Mouse (Mus musculus): ENCODE results near the gene Lactbl1.
A peak's percentile ranks its signal among the peaks of the same experiment; 100 is the strongest.

Gene Lactbl1

DNA sequence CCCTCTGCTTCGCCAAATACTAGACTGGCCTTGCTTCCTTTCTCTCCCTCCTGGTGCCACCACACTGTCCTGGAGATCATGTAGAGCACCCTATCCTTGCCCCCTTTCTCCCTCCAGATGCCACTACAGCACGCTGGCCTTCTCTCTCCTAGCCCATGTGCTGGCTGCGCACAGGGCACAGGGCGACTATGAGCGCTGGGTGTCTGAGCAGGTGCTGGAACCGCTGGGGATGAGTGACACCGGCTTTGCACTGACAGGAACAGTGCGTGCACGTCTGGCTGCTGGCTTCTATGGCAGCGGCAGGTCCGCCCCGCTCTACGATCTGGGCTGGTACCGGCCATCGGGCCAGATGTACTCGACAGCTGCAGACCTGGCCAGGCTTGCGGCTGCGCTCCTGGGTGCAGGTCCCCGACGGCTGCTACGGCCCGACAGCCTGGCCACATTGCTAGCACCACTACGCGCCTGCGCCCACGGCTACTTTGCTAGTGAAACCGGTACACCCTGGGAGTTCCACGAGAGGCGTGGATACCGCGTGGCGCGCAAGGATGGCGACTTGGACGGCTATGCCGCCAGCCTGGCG, 14.7 kb downstream of the Lactbl1 start:
- no peak for DNase-seq (ENCODE audit: low spot score)

DNA sequence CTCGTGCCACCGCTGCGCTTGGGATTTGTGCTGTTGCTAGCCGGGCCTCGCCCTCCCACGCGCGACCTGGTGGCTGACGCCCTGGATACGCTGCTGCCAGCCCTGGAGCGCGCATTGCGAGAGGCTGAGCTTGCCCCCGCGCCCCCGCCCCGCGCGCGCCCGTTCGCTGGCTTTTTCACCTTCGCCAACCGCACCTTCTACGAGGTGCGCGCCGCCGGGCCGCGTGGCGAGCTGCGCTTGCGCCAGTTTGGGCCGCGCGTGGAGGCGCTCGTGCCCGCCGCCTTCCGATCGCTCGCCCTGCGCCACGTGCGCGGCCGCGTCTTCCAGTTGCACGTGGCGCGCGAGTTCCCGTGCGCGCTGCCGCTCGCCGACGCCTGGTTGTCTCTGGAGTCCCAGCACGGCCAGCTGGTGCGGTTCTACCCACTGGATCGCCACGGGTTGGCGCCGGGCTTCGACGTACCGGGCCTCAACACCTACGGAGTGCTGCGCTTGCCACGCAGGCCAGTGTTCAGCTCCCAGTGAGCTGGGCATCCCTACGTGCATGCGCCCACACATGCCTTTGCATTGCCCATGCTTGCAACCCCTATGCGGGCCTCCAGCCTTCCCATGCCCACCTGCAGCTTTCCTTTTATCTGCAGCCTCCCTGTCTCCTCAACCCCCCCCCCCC, 15.3 kb downstream of the Lactbl1 start:
- DNase-seq (ENCODE audit: low spot score): no peak

DNA sequence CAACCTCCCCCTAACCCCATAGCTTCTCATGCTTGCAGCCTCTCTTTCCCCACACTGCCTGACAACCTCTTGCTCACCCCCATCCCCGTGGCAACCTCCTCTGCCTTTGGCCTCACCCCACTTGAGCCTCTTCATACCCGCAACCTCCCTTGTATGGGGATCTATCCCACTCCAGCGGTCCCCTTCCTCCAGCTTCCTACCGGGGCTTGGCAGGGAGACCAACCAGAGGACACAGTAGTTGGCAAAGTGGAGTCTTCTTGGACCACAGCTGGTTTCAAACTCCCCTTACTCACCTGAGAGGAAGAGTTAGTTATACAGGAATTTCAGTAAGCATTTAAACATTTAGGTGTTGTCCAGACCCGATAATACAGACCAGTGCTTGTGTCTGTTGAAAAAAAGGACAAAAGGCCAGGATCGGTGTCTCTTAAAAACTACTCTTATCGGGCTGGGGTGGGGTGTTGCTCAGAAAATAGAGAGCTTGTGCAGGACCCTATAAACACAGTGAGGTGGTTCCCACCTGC, 15.9 kb downstream of the Lactbl1 start:
- DNase-seq (ENCODE audit: low spot score): no peak

DNA sequence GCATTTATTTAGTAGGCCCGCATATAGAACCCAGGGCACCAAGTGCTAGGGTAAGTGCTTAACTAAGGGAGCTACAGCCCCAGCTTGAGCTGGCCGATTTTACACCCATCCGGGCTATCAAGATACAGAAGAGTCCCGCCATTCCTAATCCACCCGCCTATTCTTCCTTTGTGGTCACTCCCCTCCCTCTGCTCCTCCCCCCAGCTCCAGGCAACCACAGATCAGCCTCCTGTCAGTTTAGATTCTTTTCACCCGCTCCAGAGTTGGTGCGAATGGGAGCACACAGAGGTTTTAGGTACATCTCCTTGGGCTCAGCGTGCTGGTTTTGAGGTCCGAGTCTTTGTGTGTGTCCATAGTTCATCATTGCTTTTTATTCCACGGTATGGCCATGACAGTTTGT, 16.5 kb downstream of the Lactbl1 start:
- DNase-seq (ENCODE audit: low spot score): no peak

DNA sequence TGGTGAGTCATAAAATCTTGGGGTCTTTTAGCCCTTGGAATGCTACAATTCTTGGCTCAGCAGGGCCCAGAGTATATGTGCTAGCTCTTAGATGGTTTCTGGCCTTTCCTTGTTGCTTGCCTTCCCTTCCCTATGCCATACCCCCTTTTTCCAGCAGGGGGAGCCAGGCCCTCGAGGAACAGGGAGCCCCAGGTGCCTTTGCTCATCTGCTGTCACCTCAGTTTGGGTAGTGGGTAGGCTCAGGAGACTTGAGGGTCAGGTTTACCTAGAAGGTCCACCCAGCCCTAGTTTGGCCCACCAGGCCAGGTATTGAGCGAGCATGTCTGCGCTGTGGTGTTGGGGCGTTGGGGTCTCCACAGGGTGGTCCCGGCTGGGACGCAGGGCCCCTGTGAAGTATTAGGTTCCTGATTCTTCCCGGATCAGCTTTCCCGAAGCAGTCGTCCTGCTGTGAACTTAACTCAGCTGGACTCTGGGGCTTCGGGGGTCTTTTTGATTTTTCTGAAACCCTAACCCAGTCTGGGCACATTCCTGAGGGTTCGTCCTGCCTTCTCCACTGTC, 26.6 kb downstream of the Lactbl1 start:
- peak; percentile 49 for DNase-seq (ENCODE audit: low spot score)

DNA sequence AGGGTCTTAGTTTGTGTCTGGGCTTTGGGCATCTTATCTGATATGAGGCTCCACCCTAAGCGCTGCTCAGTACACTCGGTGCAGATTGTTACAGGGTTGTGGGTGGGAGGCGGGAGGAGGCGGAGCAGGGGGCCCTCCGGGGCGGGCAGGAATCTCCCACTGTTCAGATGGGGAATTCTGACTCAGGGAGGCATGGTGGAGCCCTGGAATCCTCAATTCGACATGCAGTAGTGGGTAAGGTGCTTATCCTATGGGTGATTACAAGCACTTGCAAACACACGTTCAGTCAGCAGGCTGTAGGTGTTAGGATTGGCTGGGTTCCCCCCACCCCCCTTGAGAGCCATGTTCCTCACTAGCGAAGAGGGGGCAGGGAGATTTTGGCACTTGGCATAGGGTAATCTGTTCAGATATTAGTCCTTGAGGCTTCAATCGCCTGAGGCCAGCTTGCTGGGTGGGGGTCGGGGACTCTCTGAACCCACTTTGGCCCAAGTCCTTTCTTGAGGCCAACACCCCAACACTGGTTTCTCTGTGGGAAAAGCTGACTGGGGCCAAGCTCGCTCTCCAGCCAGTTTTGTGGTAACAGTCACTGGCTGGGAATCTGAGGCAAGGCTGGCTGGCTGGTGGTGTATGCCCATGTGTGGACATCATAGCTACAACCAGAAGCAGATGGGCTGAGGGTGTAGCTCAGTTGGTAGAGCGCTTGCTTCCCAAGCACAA, 27.2 kb downstream of the Lactbl1 start:
- DNase-seq (ENCODE audit: low spot score): no peak

DNA sequence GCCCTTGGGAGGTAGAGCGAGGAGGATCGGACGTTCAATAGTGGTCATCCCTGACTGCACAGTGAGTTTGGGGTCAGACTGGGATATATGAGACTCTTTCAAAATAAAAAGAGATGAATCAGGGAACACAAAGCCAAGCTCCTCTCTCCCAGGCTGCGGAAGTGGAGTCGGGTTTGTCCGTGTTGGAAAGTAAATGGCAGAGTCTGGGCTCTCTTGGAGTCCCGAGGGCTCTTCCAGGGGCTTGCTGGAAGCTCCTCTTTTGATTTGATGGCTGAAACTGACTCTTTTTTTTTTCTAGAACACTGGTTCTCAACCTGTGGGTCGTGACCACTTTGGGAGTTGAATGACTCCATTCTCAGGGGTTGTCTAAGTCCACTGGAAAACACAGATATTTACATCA, 27.8 kb downstream of the Lactbl1 start:
- no peak for DNase-seq (ENCODE audit: low spot score)

DNA sequence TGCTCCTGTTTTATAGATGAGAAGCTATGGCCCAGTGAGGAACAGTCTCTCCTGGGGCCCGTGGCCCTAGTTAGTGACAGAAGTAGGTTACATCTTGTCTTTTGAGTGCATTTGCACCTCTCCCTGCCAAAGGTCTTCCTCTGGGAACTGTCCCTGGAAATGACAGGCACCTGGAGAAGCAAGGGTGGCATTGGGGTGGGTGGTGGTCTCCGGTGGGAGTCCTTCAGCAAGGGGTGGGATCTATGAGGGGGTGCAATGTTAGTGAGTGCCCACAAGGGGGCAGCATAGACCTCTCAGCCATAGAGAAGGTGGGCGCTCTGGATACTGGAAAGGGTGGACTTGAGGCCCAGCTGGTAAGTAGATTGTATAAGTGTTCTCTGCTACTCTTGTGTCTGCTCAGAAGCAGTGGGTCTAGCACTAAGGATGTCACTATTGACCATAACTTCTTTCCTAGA, 29.0 kb downstream of the Lactbl1 start:
- DNase-seq (ENCODE audit: low spot score): no peak

DNA sequence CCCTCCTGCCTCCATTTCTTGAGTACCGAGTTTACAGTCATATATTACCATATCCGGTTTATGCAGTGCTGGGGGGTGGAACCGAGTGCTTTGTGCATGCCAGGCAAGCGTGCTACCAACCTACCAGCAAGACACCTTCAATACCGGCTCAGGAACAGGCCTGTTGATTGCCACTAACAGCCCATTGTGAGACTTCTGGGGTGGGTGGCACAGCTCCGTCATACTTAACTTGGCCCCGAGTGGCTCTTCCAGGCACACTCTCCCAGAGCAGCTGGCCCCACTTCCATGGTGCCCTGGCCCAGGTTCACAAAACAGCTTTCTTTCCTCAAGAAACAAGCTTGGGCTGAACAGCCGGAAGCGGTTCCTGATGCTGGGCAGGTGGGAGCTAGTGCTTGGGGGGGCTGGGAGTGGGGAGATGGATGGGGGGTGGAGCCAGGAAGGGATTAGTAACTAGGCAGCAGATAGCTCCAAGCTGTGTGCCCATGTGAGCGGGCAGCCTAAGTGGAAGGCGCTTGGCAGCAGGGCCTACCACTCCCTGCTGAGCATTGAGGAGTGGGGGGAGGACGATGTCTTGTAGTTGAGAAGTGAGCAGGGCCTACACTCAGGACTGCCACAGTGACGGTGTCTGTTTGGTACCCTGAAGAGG, 29.6 kb downstream of the Lactbl1 start:
- no peak for DNase-seq (ENCODE audit: low spot score)

DNA sequence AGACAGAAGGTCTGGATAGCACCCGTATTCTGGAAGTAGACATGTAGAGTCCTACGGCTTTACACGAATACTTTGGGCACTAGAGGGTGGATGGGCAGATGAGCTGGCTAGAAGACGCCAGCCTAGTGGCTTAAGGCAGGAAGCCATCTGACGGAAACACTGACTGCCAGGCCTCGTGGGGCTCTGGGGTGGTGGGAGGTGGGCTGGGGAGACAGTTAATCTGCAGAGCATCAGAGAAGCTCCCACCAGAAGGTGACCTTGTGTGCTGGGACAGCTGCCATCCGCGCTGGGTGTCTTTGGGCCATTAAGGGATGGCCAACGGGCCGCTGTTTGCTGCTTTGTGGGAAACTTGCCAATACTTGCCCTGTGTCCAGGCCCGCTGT, 30.1 kb downstream of the Lactbl1 start:
- no peak for DNase-seq (ENCODE audit: low spot score)

DNA sequence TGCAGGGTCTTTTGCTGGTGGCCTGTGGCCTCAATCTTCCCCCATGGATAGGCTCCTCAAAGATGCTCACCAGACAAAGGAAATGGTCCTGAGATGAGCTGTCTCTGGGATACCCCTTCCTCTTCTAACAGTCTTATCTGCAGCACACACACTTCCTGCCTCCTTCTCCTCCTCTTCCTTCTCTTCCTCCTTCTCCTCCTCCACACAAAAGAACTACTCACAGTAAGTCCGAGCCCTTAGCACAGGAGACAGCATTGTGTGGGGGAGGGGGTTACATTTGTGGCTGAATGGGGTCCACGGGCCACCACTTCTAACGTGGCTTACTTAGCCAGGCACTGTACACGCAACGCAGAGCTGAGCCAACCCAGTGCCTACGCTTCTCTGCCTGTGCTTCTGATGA, 30.6 kb downstream of the Lactbl1 start:
- no peak for DNase-seq (ENCODE audit: low spot score)

DNA sequence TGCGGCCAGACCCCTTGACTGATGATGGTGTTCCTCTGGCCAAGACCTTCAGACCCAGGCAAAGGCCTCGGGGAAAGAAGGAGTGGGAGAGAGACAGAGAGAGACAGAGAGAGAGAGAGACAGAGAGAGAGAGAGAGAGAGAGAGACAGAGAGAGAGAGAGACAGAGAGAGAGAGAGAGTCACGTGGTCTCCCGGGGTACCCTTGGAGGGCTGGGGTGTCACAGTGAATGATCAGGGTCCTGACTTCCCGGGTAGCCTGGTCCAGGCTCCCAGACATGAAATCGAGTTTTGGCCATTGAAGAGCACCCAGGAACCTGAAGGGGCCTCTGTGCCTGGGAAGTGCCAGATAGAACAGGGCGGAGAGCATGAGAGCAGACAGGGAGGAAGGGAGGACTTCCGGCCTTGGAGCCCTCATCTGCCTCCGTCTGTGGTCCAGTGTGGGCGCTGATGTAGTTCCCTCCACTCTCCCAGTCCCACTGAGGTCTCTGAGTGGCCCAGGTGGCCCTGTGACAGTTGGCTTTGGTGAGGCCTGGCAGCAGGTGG, 31.3 kb downstream of the Lactbl1 start:
- DNase-seq (ENCODE audit: low spot score): no peak

DNA sequence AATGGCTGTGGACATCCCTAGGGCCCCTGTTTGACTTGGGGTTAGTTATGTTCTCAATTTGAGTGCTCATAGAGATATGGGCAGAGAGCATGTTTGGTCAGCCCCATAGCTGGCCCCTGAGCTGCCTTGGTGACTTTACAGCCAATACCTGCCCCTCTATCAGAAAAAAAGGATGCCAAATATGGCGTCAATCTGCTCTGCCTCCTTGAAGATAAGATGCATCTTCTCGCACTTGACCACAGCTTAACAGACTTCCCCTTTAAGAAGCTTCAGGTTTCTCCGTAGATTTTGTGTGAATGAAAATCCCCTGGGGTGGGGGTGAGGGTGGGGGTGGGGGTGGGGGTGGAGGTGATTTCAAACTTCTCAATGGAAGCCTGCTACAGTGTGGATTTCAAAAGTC, 35.5 kb downstream of the Lactbl1 start:
- DNase-seq (ENCODE audit: low spot score): no peak

DNA sequence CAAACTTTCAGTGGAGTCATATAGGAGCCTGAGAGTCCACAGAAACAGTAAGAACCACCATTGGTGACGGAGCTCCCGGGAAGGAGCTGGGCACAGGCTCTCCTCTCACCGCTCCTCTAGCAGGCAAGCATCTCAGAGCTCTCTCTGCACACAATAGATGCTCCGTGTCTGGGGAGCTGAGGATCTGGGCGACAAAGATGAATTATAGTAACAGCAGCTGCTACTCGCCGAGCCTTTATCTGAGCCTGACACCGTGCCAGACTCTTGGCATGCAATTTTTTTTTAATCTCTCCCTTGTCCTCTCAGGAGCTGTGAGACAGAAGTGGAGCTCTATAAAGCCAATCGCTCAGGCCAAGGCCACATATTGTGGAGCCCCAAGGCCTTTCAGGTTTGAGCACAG, 42.6 kb downstream of the Lactbl1 start:
- no peak for DNase-seq (ENCODE audit: low spot score)

DNA sequence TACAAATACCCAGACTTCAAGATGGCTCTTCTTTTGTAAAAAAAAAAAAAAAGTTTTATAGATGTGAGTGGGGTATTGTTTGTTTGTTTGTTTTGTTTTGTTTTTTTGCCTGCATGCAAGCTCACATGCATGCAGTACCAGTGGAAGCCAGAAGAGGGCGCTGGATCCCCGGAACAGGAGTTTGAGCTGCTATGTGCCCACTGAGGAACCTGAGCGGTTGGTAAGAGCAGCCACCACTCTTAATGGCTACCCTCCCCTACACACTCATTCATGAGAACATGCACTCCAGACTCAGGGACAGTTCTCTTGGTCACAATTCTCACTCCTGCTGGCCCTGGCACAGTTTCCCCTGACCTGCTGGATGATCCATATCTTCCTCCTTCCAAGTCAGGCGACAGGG, 43.6 kb downstream of the Lactbl1 start:
- DNase-seq (ENCODE audit: low spot score): no peak

DNA sequence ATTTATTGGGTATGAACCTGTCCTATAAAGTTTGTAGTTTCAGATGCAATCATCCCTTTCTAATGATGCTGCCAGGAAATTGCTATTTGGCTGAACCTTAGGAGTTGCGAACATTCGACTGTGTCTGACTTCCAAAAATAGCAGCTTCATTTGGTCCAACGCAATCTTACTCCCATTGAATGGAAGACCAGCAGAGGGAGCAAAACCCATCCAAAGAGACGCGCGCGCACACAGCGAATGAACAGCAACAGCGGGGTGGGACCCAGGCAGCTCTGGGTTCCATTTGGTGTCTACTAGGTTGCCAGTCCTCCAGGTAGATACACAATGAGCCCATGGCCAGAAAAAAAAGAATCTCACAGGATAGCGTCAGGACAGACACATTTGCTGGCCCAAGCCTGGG, 45.3 kb downstream of the Lactbl1 start:
- DNase-seq (ENCODE audit: low spot score): no peak

DNA sequence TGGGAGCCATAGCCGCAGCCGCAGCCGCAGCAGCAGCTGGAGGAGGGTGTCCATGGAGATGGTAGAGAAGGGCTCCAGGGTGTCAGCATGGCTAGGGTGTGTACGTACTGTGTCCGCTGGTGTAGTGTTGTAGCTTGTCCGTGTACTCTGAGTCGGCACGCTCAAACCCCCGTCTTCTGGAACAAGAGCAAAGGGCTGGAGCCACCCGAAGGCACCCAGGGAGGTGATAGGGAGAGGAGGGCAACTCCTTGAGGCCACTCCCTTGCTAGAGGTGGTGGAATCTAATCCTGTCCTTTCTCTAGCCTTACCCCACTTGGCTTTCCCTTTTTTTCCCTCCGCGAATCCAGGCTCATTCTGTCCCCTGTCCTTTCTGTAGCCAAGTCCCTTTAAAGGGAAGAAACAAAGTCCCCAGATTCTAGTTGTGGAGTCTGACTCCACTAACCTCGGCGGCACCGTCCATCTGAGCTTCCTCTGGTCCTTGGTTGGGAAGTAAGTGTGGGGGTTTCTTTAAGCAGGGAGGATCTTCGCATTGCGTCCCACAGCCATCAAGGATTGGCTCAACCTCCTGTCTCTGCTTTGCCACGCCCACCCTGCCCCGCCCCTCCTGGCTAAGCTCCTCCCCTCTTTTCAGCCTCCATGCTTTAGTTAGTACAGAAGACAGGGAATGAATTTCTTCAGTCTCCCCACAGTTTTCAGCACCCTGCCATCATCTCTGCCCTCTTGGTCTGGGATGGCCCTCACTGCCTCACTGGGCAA, 50.1 kb downstream of the Lactbl1 start:
- no peak for DNase-seq (ENCODE audit: low spot score)

DNA sequence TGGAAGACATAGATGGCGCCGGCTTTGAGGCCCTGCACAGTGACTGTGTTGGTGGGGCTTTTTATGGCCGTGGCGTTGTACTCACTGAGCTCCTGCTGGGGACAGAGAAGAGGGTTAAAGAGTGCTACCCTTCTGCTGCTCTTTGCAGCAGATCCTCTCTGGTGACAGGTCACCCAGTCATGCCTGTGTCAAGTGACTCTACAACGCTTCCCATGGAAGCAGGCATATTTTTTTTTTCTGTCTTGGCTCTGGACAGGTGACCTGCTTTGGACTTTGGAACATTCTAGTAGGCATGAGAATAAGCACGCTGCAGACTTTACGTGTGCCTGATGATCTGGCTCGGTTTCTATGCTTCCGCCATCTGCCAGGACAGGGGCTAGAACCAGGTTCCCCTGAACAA, 53.0 kb downstream of the Lactbl1 start:
- no peak for DNase-seq (ENCODE audit: low spot score)

DNA sequence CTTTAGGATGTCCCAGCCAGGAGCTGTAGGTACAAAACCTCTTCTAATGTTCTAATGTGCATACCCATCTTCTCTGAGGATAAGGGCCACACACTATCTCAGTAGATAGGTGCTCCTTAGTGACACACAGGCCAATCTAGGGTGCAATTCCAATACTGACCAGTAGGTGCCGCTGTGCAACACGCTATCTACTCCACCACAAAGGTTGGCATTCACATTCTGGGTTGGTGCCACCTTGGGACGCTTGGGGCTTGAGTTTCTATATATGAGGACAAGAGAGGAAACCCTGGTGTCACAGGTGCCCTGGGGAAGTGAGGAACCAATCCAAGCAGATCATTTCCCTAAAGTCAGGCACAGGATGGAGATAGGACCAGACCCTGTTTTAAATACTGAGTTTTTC, 56.1 kb downstream of the Lactbl1 start:
- DNase-seq (ENCODE audit: low spot score): peak; percentile 55

DNA sequence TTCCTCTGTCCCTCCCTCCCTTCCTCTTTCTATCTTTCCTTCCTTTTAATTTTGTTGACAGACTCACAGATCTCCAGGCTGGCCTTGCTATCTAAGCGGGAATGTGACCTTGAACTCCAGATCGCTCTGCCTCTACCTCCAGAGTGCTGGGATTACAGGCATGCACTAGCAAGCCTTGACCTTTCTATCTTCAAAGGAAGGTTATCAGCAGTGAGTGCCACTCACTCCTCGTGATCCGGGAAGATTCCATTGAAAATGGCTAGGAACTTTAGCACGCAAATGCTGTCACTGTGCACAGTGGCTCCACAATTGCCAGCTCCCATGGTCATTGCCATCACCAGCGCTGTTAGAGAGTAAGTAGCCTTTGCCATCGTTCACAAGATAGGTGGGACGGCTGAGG, 56.8 kb downstream of the Lactbl1 start:
- DNase-seq (ENCODE audit: low spot score): no peak

DNA sequence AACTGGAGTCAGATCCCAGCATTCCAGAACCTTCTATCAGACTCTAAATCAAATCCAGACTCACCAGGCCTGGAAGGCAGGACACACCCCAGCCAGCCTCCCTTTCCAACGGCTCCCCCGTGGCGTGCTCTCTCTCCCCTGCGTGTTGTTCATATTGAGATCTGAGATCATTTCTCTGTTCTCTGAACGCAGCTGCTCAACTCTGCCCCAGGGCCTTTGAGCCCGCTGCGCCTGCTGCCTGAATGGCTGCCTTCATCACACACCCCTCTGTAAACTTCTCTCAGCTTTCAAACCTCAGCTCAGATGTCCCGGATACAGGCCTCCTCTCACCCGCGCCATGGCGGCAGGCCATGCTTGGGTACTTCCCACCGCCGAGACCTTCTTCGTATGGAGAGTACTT, 58.2 kb downstream of the Lactbl1 start:
- no peak for DNase-seq (ENCODE audit: low spot score)

DNA sequence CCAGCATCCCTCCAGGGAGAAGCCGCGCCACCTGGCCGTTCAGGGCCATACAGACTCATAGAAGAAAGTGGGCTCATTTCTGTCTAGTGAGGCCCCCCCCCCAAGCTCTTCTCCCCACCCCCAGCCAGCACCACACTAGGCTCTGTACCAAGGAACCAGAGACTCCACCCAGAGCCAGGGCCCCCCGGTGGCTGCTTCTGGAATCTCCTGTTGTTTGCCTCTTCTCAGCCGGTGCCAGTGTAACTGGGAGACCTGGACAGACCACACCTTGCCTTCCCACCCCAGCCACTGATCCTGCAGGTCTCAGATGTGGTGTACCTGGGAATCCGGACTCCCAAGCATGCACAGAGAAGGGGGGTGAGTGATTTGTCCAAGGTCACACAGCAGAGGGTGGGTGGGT, 62.1 kb downstream of the Lactbl1 start:
- DNase-seq (ENCODE audit: low spot score): no peak
